Mouse (Mus musculus) B cell, adult (primary cell): Measurements from ENCODE around the gene Pah. TPM values are rescaled to one million over a fixed set of nuclear protein-coding genes. Genes with fewer than 3 reads are reported as not detected.

Source experiments
- total RNA-seq: library from RNA; stranded (reverse); gene quantifications from 4 replicates; pipeline ENCODE4 v1.2.4, GENCODE M21; 2023; ENCODE audit not compliant: inconsistent age

Pah gene
- not detected in 4 replicates for total RNA-seq

DNA sequence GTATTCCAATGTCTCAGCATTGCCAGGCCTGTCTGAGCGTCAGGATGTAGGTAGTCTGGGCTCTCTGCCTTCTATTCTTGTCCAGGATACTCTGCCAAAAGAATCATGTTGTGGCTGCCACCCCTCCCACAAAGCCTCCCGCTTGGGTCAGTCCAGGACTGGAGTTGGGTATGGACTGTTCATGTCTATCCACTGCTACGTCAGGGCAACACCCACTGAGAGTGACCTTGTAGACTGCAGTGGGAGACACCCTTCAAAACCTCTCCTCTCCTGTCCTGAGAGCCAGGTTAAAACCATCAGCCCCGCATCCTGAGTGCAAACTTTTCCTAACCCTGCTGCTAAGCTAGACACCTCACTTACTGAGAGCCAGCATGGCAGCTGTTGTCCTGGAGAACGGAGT lies at the start of gene Pah:
Gene Pah (plus strand): TSS at position 150 of the 400 bp plus-strand sequence.

DNA sequence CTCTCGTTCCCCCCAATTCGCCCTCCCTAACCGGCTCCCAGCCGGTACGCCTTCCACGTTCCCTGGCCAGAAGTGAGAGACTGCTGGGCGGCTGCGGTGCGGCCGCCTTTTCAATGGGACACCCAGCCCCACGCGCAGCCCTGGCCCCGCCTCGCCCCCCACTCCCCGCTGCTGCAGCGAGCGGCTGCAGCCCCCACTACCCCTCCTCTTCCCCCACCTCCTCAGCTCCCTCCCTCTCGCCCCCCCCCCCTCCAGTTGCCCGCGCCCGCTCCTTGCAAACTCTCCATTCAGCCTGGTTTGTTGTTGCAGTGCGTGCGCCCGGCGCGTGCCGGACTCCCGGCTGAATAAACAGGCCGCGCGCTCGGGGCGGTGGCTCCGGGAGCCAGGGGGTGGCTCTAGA lies 28.0 kb upstream of the Pah start, which contains the start of gene Ascl1:
Gene Ascl1 (minus strand): TSS at position 85 of the 400 bp plus-strand sequence.

Other genes starting within 250 kb of the Pah start
- gene Ascl1, start 28.1 kb upstream of the Pah start, total RNA-seq, result not detected in 4 replicates